Mouse (Mus musculus) adrenal gland, adult (tissue): ENCODE results near the gene Gnb1l.

ENCODE experiments used
- DNase-seq, 2 experiments: peaks; one replicate each; pipeline ENCODE4 v3.0.0; 2022 to 2023; ENCODE audit warnings: low spot score in 1 of 2; ENCODE audit not compliant: inconsistent age in 2 of 2

Gene Gnb1l

DNA sequence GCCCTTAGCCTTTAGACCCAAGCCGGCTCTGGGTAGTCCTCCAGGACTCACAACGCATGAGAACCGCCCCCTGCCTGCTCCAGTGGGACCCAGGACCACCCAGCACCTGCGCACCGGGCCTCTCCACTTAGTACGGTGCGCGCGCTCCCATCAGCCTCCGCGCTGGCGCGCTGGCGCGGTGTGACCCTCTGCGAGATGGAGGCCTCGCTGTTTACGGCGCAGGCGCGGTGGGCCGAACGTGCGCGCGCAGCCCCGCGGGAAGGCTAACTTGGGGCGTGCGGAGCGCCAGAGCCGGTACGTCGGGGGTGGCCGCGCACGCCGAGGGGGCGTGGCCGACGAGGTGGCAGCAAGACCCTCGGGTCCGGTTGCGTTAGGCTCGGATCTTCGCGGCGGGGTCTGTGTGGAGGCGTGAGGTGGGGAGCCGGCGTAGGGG, at the start of gene Gnb1l, which contains the start of gene Rtl10:
Gene Gnb1l (plus strand): TSS at position 156 of the 433 bp plus-strand sequence.
Gene Rtl10 (plus strand): TSS at position 344 of the 433 bp plus-strand sequence.
- DNase-seq, result peak; percentile 96 to 98

DNA sequence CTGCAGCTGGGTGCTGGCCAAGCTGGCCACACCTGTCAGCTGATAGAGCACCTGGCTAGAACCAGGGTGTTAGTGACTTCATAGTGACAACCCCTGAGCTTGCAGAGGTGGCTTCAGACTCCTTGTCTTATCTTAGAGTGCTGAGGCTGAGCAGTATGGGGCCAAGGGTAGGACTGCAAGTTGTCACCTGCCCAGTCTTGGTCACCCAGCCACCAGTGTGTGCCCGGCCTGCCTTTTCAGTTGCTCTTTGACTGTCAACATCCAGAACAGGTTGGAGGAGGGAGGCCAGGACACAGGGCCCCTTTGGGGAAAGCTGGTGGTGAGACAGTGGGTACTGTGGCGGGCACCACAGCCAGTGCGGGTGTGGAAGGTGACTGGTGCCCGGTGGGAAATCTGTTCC, 49.5 kb upstream of the Gnb1l start:
- DNase-seq, result no peak

DNA sequence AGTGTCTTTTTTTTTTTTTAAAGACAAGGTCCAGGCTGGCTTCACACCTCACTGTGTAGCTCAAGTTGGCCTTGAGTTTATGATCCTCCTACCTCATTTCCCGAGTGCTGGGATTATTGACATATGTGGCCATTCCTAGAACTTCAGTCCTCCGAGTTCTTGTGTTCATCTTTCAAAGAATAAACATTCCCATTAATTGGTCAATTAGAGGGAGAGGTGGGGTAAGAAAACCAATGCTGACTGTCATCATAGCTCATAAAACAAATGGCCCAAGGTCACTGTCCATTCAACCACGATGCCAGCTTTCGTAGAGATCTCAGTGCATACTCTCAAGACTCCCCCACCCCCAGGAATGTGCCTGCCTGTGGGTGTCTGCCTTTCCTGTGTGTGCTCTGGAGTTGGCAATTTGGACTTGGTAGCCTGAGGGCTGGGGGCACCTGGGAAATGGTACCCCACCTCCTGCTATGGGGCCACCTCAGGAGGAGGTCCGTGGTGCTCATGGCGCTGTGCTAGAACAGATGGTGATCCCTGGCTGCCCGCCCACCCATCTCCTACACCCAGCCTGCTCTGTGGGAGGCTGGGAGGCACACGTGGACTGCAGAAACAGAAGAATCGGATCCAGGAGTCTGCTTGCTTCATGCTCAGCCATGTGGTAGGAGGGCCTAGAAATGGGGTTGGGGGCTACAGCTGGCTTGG, 46.9 kb upstream of the Gnb1l start:
- DNase-seq, result peak; percentile 49 to 79

DNA sequence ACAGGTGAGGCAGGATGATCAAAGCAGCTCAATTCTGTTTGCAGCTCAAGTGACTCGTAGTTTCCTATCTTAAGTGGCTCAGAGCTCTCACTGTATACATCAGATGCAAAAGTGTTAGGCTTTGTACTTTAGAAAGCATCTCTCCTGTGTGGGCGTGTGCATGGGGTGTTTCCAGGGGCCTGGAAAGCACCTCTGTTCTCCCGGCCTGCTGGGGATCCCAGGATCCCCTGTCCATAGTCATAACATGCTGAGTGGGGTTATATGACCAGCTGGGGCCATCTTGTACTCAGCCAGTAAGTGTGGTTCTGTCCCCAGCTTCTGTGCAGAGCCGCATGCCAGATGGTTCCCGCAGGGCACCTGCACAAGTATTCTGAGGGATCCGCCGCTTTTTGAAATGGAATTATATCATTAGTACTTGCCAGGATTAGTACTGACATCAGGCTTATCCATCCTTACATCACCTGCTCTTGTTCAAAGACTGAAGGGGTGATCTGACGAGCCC, 46.1 kb upstream of the Gnb1l start:
- no peak for DNase-seq

DNA sequence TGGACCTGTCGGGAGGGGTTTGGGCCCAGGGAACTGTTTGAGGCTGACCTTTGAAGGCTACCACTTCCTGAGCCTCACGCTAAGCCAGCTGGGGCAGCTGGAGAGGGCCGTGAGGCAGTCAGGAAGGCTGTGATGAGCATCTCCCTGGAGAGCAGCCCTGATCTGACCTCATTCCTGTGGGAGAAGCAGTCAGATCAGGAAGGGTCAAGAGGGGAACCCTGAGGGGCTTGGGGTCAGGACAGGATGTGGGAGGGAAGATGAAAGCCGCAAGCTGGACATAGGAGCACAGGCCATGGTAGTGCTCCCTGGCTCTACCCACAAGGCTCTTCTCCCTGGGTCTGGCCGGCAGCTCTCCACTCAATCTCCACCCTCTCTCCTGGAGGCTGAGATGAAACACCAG, 44.7 kb upstream of the Gnb1l start:
- DNase-seq, result no peak

DNA sequence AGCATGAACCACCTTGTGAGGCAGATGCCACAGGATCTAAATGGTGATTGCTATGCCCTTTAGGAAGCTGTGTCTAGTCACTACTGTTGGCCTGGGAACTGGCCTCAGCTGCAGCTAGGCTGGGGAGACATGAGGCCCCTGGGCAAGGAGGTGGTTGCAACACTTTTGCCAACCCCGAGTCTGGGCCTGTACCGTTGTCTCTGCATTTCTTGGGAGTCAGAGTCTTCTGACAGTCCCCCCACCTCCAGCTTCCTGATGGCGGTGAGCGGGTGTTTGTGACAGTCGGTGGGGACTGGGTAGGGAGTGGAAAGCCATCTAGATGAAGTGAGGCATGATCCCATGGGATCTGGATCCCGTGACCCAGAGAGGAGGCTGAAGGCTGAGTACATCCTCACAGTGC, 43.1 kb upstream of the Gnb1l start:
- DNase-seq, result no peak

DNA sequence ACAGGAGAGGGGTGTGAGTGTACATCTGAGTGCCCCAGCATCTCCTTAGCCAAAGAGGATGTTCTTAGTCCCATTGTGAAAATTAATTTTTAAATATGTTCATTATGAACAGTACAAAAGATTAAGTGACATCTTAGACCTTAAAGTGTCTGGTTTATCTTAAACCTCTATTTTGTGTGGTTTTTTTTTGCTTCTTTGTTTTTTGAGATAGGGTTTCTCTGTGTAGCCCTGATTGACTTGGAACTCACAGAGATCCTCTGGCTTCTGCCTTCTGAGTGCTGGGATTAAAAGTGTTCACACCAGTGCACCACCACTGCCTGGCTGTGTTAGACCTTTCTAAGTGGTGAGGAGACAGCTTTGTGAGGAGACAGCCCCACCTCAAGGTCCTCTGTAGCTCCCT, 39.9 kb upstream of the Gnb1l start:
- no peak for DNase-seq

DNA sequence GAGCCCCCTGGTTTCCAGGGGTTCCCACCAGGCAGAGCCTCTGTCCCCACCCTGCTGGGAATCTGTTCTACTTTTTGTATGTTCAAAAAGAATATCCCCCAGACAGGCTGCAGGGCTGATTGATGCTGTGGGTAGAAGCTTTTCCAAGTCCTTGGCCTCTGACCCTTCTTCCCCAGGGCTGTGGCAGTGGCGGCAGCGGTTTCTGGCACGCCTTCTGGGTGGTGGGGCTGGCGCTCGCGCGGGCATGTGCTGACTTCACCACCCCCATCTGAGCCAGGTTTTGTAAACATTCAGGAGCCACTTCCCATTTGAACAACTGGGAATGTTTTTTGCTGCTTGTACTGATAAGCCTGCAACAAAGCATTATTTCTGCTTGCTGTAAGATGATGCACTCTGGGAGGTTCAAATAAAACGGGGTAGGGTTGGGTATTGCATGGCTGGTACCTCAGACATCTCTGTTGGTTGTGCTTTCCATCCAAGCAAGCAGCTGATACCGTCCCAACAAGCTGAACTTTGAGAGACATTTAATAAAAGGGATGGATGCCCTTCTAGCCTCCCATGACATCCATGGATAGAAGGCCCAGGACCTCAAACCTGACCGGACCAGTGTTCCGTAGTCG, 39.1 kb upstream of the Gnb1l start:
- peak; percentile 53 to 68 for DNase-seq

DNA sequence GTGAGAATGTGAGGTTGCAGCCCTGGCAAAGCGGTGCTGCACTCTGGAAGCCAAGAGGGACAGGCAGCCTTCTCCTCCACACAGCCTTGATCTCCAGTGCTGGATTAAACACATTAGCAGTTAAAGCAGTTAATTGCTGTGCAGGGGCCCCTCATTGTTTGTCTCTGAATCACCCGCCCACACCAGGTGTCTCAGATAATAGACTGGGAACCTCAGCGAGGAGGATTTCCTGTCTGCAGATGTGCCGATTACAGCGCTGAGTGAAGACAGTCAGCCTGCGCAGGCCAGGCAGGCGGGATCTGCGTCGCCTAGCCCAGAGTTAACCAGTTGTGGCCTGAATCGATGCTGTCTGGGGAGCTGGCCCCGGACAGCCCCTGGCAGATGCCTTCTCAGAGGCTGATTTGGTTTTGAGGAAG, 38.5 kb upstream of the Gnb1l start:
- DNase-seq, result peak in 1 of 2 experiments; percentile 60

DNA sequence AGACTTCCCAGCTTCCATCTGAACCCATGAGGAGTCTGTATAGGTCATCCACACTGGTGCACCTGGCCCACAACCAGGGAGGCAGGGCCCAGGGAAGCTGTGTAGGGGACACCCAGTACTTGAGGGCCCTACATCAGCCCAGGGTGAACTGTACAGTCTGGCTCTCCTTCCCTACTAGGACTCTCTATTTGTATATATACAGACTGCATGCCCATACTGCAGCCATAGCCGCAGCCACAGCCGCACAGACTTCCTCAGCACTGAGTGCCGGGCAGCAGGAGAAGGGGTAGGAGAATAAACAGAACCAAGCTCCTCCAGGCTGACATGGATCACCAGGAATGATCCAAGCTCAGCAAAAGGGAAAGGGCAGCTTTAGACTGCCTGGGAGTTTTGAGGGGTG, 37.7 kb upstream of the Gnb1l start:
- no peak for DNase-seq

DNA sequence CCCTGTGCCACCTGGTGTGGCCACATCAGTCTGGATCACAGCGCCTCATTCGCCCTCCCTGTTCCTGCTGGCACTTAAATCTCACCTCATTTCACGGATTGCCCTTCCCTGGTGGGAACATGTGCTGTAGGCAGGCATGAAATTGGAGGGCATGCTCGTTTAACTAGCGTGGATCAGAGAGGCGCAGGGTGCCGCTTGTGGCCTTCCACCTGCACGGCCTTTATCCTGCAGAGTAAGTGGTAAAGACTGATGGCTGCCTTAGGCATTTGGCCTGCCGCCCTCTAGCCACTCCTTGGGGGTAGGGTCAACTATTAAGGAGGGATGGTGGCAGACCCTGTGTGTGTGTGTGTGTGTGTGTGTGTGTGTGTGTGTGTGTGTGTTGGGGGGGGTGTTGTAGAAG, 36.5 kb upstream of the Gnb1l start:
- DNase-seq, result no peak

DNA sequence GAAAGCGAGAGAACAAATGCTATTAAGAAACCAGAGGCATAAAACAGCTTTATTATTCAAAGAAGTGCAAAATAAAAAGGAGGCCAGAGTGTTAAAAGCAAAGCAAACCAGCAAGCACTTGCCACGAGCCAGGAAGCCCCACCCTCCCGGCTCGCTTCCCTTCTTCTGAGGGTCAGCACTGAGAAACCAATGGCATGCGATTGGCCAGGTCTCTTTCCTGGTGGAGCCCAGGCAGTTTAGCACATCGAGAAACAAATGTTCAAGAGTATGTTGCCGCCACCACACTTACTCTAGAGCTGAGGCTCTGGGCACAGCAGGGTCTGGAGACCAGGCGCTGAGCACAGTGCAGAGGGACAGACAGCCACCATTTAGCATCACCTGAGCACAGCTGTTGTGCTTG, 35.9 kb upstream of the Gnb1l start:
- DNase-seq, result no peak

DNA sequence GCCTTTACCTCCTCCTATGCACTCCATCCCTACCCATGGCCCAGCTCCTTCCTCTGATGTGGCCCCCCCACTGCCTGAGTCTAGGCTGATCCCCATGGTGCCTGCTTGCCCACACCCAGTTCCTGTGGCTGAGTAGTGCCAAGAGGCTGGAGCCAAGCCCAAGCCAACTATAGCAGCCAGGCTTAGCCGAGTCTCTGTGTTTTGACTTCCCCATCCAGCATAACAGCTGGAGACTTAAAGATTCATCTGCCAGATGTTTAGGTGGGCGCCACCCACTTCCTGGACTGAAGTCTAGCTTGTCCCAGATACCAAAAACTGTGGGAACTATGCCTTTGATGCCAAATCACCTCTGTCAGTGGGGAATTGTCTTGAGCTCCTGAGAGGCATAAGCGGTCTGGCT, 34.2 kb upstream of the Gnb1l start:
- DNase-seq, result no peak

DNA sequence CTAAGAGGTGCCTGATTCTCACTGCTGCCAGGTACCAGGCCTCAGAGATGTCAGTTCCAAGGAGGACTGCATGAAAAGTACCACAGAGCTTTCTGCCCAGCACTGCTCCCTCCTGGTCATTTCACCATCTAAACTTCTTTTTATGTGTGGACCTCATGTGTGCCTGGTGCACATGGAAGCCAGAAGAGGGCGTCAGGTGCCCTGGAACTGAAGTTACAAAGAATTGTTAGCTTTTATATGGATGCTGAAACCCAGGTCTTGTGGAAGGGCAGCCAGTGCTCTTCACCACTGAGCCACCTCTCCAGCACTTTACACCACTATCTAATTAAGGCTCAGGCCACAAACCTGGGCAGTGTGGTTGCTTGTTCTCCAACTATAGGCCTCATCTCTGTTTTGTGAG, 27.7 kb upstream of the Gnb1l start:
- DNase-seq, result no peak

DNA sequence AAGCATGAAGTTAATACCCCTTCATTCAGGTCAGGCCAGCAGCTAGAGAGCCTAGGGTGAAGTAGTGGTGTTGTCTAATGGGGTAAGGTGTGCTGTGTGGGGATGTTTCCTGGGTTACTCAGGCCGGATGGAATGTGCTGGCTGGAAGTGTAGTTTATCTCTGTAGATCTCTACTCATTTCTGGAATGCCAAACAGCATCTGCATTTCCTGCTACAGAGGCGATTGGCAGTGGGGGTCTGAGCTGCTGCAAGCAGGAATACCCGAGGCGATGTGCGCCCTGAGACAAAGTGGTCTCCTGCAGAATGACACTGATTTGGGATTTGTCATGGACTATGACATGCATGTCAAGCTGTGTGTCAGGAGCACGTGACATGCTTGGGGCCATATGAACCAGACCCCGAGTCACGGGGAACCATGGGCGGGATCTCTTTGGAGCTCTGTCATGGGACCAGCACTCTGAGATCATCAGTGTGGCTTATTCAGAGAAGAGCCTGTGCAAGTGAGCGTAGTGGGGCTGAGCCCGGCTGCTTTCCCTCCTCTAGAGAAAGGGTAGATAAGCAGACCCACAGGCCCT, 27.0 kb upstream of the Gnb1l start:
- DNase-seq, result no peak

DNA sequence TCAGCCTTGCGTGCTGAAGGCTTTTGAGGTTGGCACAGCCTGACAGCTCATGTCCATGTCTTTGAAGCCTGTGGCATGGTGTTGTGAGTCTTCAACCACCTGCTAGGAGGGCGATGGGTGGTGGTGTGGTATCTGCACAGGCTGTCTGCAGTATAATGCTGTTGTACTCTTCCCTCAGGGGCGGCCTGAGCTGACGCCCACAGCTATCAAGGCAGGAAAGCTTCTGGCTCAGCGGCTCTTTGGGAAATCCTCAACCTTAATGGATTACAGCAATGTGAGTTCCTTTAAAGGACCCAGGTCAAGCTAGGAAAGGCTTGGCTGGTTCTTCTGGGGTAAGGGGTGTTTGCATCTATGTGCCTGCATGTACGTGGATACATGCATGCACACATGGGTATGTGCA, 26.5 kb upstream of the Gnb1l start:
- DNase-seq, result no peak

DNA sequence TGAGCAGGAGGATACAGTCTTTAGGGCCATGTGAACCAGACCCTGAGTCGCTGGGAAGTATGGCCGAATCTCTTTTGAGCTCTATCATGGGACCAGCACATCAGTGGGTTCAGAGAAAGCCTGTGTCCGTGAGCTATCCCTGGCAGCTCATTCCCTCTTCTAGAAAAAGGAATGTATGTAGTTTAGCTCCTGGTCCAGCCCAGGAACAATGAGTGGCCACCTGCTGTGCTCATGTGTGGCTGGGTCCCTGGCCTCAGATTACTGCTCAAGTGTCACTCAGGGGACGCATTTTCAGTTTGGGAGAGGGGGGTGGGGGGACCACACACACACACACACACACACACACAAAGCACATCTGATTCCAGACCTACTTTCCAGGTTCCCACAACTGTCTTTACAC, 26.1 kb upstream of the Gnb1l start:
- DNase-seq, result no peak

DNA sequence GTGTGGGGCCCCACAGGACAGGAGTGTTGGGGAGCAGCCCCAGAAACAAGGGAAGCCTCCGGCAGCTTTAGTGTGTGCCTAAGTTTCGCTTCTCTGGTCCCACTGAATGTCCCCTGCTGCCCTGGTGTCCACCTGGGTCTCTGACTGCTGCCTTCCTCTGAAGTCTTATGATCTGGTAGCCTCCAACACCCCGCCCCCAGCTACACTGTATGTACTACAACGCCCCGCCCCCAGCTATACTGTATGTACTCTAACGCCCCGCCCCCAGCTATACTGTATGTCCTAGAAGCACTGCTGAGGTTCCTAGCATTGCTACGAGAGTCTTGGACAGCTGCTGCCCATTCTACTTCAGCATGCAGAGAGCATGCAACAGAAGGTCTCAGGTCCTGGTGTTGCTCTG, 25.5 kb upstream of the Gnb1l start:
- no peak for DNase-seq

DNA sequence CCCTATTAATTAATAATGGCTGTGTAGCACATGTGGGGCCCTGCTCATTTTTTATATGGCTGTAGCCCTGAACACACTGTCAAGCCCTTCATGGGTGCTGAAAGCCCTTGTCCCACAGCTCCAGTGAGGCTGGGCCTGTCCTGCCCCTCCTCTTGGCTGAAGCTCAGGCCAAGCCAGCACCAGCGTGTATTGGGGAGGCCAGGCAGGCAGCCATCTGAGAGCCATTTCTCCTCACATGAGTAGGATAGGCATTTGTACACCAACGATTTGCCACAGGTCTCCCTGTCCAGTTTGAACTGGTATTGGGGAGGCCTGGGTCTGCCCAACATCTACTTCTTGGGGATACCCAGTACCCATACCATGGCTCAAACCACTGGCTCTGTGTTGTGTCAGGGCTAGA, 24.5 kb upstream of the Gnb1l start:
- no peak for DNase-seq

DNA sequence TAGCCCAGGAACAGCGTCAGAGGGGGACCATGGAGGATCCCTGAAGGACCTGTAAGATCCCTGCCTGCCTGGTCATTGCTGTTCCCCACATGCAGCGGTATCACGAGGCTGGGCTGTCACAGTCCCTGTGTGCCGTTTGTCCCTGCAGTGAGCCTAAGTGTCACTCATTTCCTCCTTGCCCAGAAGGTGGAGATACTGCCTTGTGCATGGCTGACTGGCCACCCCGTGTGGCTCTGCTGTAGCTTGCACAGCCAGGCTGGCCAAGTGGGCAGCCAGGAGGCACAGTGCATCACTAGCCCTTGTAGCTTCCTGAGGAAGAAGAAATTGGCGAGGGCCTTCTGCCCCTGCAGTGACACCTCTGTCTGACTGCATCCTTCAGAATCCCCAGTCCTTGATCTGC, 20.5 kb upstream of the Gnb1l start:
- DNase-seq, result no peak

DNA sequence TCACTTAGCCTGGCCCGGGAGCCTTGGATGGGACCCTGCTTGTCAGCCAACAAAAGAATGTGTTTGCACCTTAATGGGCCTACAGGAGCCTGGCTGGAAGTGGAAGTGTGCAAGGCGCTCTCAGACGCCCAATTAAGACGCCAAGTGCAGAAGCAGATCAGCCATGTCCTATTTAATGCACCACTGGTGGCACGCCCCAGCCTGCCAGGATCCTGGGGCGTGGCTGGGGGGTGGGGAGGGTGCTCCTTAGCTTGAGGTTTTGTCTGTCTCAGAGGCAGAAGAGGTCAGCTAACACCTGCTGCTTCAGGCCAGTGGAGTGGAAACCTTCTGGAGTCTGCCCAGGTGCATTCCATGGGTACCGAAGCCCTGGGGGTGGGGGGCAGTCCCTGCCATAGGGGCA, 18.8 kb upstream of the Gnb1l start:
- DNase-seq, result no peak

DNA sequence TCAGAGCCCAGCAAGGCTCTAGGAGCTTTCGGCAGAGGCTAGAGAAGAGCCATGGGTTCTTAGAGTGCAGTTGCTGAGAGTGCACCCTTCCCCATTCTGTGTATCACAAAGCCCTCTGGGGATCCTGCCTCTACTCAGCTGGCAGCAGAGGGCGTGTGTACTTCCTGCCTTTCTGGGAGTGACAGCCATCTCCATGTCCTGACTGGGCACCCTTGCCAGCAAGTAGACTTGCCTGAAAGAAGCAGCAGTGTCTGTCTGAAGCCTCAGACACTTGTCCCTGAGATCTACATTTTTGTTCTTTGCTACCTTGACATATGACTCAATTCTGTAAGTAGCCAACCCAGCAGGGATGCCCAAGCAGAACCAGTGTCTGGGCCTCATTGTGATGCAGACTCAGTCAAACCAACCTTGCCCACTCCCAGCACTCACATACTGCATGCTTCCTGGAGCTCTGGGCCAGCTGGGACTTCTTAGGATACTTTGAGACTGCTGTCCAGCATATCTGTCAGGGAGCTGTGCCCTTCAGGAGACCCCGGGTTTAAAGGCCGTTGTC, 17.5 kb upstream of the Gnb1l start:
- peak; percentile 49 to 77 for DNase-seq
